Mouse (Mus musculus) hindbrain, embryonic 12.5 days (tissue): Measurements from ENCODE around the gene Gm20388. TPM values are rescaled to one million over a fixed set of nuclear protein-coding genes. Genes with fewer than 3 reads are reported as not detected.
"Not testable (repeated sequence)": the region's sequence is repeated elsewhere in the genome, so short reads cannot be mapped to it uniquely, and the experiment has no call there.

Source experiments
- ATAC-seq: fragments of 200-750 bp; cut with Nextera tagmentation; 2 replicates; pipeline ENCODE4 v1.8.0; 2017; ENCODE audit warnings: moderate TSS enrichment; ENCODE audit not compliant: low FRiP score
- H3K27ac ChIP-seq: fragments of 300-500 bp; sonication (generic); 2 replicates; pipeline ENCODE4 v1.5.1; 2016; ENCODE audit warnings: mild to moderate bottlenecking
- H3K27me3 ChIP-seq: fragments of 300-500 bp; sonication (generic); 2 replicates; pipeline ENCODE4 v1.6.1; 2016; ENCODE audit warnings: mild to moderate bottlenecking
- H3K36me3 ChIP-seq: fragments of 300-500 bp; sonication (generic); 2 replicates; pipeline ENCODE4 v1.6.1; 2016; ENCODE audit warnings: mild to moderate bottlenecking
- H3K4me1 ChIP-seq: fragments of 300-500 bp; sonication (generic); 2 replicates; pipeline ENCODE4 v1.6.1; 2016
- H3K4me2 ChIP-seq: fragments of 300-500 bp; sonication (generic); replicated peaks from 2 replicates; pipeline ENCODE4 v1.6.1; 2016; ENCODE audit warnings: mild to moderate bottlenecking
- H3K4me3 ChIP-seq: fragments of 300-500 bp; sonication (generic); 2 replicates; pipeline ENCODE4 v1.5.1; 2016; ENCODE audit warnings: mild to moderate bottlenecking
- H3K9ac ChIP-seq: fragments of 300-500 bp; sonication (generic); 2 replicates; pipeline ENCODE4 v1.6.1; 2016; ENCODE audit warnings: mild to moderate bottlenecking, moderate library complexity
- H3K9me3 ChIP-seq: fragments of 300-500 bp; sonication (generic); replicated peaks from 2 replicates; pipeline ENCODE4 v1.6.1; 2016; ENCODE audit warnings: mild to moderate bottlenecking
- WGBS: fragments of 180-500 bp; shearing (Covaris S2); methylation state at CpG from one replicate; pipeline ENCODE4 v1.1.7; 2016; 5-methylcytosine and 5-hydroxymethylcytosine counted together
- polyA plus RNA-seq: library from polyadenylated mRNA; unstranded; fragments of >200 nt; fragmentation: Nextera tagmentation; extraction: Ambion mirVana; gene quantifications from 2 replicates; pipeline ENCODE4 v1.2.1, GENCODE M21; 2016

Gm20388 gene
- polyA plus RNA-seq, 1 experiment from 2014 or later = not detected

DNA sequence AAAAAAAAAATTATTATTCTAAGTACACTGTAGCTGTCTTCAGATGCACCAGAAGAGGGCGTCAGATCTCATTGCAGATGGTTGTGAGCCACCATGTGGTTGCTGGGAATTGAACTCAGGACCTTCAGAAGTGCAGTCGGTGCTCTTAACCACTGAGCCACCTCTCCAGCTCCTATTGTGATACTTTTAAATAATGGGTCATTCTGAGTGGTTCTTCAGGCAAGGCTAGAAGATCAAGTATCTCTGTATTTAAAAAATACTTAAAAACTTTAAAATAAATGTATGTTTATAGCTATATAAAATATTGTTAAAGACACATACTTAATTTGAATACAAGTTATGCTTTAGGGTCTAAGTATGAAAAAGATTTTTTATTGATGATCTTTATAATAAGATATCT, 4115.6 kb downstream of the Gm20388 start:
- H3K9ac ChIP-seq, H3K27ac ChIP-seq, ATAC-seq, H3K9me3 ChIP-seq, H3K4me2 ChIP-seq, H3K4me3 ChIP-seq, H3K27me3 ChIP-seq: not testable (repeated sequence)
- Histone ChIP-seq H3K36me3 (peaks cover 60% of the 10 kb centered on the region), H3K4me1 (peaks cover 10% of the 10 kb centered on the region)
- WGBS = 74% methylated on average over 2 of the region's 2 CpGs

DNA sequence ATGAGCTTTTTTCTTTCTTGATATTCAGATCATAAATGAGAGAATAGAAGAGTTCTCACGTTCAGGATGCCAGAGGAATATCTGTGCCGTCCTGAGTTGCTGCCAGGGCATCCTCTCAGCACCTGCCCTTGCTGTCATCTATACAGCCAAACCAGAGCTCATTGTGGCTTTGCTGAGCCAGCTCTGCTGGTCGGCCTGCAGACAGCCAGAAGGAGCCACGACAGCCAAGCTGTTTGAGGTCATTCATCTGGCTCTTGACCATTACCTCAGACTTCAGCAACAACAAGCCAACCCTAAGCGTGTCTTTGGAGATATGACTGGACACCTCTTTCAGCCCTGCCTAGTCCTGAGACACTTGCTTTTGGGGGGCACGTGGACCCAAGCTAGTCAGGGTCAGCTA, 4117.2 kb downstream of the Gm20388 start:
- Histone ChIP-seq H3K27me3 (no peaks in the 10 kb centered on the region), H3K4me3 (no peak overlapping the region), H3K9ac (no peak overlapping the region), H3K36me3 (peaks cover 71% of the 10 kb centered on the region), H3K27ac (no peak overlapping the region), H3K4me2 (no peak overlapping the region), H3K9me3 (no peaks in the 10 kb centered on the region), H3K4me1 (no peaks in the 10 kb centered on the region)
- WGBS = 96% methylated on average over 6 of the region's 6 CpGs
- no peak for ATAC-seq

DNA sequence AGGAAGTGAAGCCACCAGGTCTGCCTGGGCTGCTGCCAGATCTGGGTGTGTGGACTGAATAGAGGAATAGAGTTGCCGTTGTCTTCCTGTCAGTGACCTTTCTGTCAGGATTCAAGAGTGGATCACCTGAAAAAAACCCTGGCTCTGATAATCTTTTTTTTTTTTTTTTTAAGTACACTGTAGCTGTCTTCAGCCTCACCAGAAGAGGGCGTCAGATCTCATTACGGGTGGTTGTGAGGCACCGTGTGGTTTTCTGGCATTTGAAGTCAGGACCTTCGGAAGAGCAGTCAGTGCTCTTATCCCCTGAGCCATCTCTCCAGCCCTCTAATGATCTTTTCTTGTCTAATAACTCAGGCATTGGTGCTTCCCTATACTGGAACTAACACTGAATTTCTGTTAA, 4122.8 kb downstream of the Gm20388 start:
- Histone ChIP-seq H3K27me3 (no peaks in the 10 kb centered on the region), H3K4me3 (no peak overlapping the region), H3K4me1 (no peaks in the 10 kb centered on the region), H3K27ac (no peak overlapping the region), H3K9ac (no peak overlapping the region), H3K9me3 (no peaks in the 10 kb centered on the region), H3K4me2 (no peak overlapping the region), H3K36me3 (peaks cover 74% of the 10 kb centered on the region)
- ATAC-seq = no peak
- 72% methylated on average over 5 of the region's 5 CpGs for WGBS

DNA sequence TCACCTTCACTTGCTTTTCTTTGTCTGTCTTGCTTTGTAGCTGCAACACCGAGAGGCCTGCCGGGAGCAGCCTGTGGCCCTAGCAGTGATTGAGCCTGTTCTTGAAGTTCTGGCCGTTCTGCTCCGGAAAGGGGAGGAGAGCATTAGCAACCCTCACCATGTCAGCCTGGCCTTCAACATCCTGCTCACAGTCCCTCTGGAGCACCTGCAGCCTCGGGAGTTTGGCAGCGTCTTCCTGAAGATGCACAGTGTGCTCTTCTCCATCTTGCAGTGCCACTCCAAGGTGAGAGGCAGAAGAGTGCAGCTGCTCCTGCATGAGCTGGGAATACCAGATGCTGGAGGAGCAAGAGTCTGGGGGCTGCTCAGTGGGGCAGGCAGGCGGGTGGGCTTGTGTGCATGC, 4127.5 kb downstream of the Gm20388 start:
- ATAC-seq = no peak
- Histone ChIP-seq H3K9ac (no peak overlapping the region), H3K4me1 (no peaks in the 10 kb centered on the region), H3K27me3 (no peaks in the 10 kb centered on the region), H3K9me3 (no peaks in the 10 kb centered on the region), H3K4me2 (no peak overlapping the region), H3K36me3 (peaks cover 67% of the 10 kb centered on the region), H3K27ac (no peak overlapping the region), H3K4me3 (no peak overlapping the region)
- 95% methylated on average over 7 of the region's 7 CpGs for WGBS

DNA sequence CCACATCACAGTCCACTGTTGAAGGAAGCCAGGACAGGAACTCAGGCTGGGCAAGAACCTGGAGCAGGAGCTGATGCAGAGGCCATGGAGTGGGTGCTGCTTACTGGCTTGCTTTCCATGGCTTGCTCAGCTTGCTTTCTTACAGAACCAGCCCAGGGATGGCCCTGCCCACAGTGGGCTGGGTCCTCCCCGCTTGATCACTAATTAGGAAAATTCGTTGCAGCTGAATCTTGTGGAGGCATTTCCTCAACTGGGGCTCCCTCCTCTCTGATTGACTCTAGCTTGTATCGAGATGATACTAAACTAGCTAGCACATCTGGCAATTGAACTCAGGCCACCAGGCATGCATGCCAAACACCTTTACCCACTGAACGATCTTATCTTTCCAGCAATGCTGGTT, 4128.7 kb downstream of the Gm20388 start:
- no peaks in the 10 kb centered on the region for H3K4me1 ChIP-seq
- H3K4me2 ChIP-seq = no peak overlapping the region
- H3K27ac ChIP-seq = no peak overlapping the region
- no peak for ATAC-seq
- H3K36me3 ChIP-seq = peaks cover 68% of the 10 kb centered on the region
- H3K9ac ChIP-seq = no peak overlapping the region
- H3K4me3 ChIP-seq = no peak overlapping the region
- 93% methylated on average over 4 of the region's 4 CpGs for whole genome bisulfite sequencing
- no peaks in the 10 kb centered on the region for H3K9me3 ChIP-seq
- H3K27me3 ChIP-seq = no peaks in the 10 kb centered on the region

DNA sequence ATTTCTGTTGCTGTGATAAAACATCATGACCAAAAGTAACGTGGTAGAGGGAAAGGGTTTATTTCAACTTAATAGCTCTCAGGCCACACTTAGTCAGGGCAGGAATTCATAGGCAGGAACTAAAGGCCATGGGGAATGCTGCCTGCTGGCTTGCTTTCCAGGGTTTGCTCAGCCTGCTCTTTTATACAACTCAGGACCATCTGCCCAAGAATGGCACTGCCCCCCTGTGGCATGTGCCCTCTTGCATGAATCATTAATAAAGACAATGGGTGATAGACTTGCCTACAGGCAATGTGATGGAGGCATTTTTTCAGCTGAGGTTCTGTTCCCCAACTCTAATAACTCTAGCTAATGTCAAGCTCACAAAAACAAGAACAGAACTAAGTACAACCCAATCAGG, 4131.6 kb downstream of the Gm20388 start:
- Histone ChIP-seq H3K36me3 (peaks cover 68% of the 10 kb centered on the region), H3K4me1 (no peaks in the 10 kb centered on the region), H3K27me3 (no peaks in the 10 kb centered on the region), H3K9me3 (no peaks in the 10 kb centered on the region), H3K4me3 (no peak overlapping the region), H3K9ac (no peak overlapping the region), H3K27ac (no peak overlapping the region), H3K4me2 (no peak overlapping the region)
- ATAC-seq = no peak
- 80% methylated on average over 1 of the region's 1 CpGs for WGBS

DNA sequence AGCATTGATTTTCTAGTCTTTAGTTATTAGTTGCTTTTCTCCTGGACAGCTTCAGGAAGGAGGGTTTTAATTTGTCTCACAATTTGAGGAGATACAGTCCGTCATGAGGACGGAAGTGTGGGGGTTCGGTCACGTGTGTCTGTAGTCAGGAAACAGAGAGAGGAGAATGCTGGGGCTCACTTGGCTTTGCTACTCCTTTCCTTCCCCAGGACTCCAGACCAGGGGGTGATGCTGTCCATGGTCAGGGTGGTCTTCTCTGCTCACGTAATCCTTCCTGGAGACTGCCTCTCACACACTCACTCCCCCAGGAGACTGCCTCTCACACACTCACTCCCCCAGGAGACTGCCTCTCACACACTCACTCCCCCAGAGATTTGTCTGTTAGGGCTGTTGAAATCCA, 4133.8 kb downstream of the Gm20388 start:
- Histone ChIP-seq H3K36me3 (peaks cover 54% of the 10 kb centered on the region), H3K9ac (no peak overlapping the region), H3K9me3 (no peaks in the 10 kb centered on the region), H3K4me1 (no peaks in the 10 kb centered on the region), H3K4me3 (no peak overlapping the region), H3K4me2 (no peak overlapping the region), H3K27me3 (no peaks in the 10 kb centered on the region), H3K27ac (no peak overlapping the region)
- 91% methylated on average over 5 of the region's 5 CpGs for WGBS
- ATAC-seq = no peak

DNA sequence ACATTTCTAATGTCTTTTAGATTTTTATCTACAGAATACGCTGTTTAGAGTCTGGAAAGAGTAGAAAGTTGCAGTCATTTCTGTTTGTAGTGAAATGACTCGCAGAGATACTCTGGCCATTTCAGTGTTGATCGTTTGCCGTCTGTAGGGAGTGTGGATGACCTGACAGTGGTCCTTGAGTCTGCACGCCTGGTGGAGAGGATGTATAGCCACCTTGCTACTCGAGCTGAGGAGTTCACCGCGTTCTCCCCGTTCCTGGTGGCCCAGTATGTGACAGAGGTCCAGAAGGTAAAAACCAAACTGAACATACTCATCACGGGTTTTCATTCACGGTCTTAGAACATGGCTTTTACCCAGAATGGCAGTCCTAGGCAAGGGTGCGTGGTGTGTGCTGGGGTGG, 4134.3 kb downstream of the Gm20388 start:
- no peak for ATAC-seq
- H3K36me3 ChIP-seq = peaks cover 53% of the 10 kb centered on the region
- WGBS = 95% methylated on average over 12 of the region's 12 CpGs

DNA sequence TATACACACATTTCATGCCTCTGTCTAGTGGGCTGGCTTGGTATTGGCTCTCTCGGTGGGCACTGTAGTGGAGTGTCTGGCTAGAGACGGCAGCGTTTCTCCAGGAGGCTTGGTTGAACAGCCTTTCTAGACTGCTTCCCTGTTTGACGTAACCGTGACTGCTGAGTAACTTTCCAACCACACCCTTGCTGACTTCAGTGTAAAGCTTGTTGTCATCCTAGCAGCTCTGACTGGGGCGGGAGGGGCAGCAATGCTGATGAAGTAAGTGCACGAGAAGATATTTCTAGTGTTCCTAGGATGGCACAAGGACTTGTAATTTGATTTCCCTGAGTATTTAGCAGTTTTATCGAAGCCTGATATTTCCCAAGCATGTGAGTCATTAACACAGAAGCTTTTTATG, 4135.2 kb downstream of the Gm20388 start:
- Histone ChIP-seq H3K36me3 (peaks cover 51% of the 10 kb centered on the region), H3K27me3 (no peaks in the 10 kb centered on the region), H3K4me1 (no peaks in the 10 kb centered on the region), H3K9ac (no peak overlapping the region), H3K27ac (no peak overlapping the region), H3K4me3 (no peak overlapping the region), H3K9me3 (no peaks in the 10 kb centered on the region), H3K4me2 (no peak overlapping the region)
- no peak for ATAC-seq
- 92% methylated on average over 8 of the region's 8 CpGs for WGBS

More for the DNA sequence above, 4134.3 kb downstream of the Gm20388 start:
- Histone ChIP-seq H3K27ac (no peak overlapping the region), H3K4me3 (no peak overlapping the region), H3K9me3 (no peaks in the 10 kb centered on the region), H3K4me2 (no peak overlapping the region), H3K9ac (no peak overlapping the region), H3K27me3 (no peaks in the 10 kb centered on the region), H3K4me1 (no peaks in the 10 kb centered on the region)

DNA sequence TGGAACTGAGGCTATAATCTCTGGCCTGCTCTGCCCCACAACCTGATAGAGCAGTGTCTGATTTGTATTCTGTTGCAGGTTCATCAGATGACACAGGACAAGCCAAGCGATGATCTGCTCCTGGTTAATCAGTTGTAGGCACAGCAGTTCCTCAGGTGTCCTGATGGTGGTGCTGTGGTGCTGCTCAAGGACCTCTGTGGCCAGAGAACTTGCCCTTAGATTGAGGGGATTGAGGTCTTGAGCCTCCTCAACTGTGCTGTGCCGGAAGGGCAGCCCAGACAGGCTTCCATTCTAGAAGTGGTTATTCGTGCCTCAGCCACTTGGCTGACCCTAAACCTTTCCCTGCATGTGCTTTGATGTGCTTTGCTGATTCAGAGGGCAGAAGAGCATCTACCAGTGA, 4141.5 kb downstream of the Gm20388 start:
- Histone ChIP-seq H3K27ac (no peak overlapping the region), H3K27me3 (no peaks in the 10 kb centered on the region), H3K4me2 (no peak overlapping the region), H3K4me1 (no peaks in the 10 kb centered on the region), H3K36me3 (peaks cover 17% of the 10 kb centered on the region), H3K9me3 (no peaks in the 10 kb centered on the region), H3K4me3 (no peak overlapping the region), H3K9ac (no peak overlapping the region)
- ATAC-seq = peak; percentile 52; the same call in 1 of the 2 replicates
- WGBS = 23% methylated on average over 3 of the region's 3 CpGs

DNA sequence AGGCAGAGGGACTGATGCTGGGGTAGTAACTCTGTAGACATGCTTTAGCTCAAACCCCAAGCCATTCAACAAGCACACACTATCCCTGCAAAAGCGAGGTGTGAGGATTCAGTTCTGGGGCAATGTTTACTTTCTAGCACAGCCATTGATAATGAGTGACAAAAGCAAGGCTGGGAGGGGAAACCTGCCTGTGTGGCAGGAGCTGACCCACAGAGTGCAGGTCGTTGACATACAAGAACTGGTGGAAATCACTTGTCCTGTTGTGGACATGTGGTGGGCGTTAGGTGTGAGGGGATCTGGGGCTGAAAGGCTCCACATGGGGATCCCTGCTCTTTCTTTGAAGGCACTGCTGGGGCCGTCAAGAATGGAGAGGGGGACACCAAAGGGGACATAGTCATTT, 4141.9 kb downstream of the Gm20388 start:
- Histone ChIP-seq H3K27me3 (no peaks in the 10 kb centered on the region), H3K27ac (no peak overlapping the region), H3K4me2 (no peak overlapping the region), H3K9ac (no peak overlapping the region), H3K4me3 (no peak overlapping the region), H3K36me3 (peaks cover 12% of the 10 kb centered on the region), H3K9me3 (no peaks in the 10 kb centered on the region), H3K4me1 (no peaks in the 10 kb centered on the region)
- 57% methylated on average over 4 of the region's 4 CpGs for WGBS
- no peak for ATAC-seq

DNA sequence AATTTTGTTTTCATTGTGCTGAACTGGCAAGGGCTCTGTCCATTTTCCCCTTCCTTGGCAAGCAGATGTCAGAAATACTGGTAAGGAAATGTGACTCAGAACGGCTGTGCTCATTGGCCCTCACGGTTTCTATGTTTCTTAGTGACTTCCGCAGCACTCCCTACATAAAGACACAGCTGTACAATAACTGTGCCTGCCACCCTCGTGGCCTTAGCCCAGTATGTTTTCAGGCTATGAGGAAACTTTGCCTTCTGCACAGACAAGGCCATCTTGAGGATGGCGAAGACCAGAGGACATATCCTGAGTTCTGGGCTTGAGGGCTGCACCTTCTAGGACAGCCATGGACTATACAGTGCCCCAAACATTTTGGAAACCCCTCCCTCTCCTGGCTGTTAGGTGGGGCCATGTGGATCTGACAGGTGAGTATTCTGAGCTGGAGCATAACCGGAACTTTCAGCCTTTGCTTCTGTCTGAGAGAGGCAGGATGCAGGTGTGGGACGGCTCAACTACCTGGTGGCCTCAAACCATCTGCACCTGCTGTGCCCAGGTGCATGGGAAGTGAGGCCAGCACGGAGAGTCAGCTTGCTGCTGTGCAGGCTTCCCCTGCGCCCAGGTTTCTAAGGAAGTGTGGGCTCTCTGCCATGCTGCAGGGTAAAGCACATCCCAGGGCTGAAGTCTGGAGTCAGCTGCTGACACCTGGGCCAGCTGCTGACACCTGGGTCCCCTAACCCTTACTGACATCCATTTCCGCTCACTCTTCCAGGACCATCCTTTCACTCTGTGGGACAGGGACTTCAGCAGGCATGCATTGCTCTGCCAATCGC, 4146.4 kb downstream of the Gm20388 start:
- Histone ChIP-seq H3K4me2 (no peak overlapping the region), H3K4me3 (no peak overlapping the region), H3K9ac (no peak overlapping the region), H3K27me3 (no peaks in the 10 kb centered on the region), H3K9me3 (no peaks in the 10 kb centered on the region), H3K4me1 (no peaks in the 10 kb centered on the region), H3K36me3 (no peaks in the 10 kb centered on the region), H3K27ac (no peak overlapping the region)
- no peak for ATAC-seq
- WGBS = 81% methylated on average over 11 of the region's 11 CpGs

DNA sequence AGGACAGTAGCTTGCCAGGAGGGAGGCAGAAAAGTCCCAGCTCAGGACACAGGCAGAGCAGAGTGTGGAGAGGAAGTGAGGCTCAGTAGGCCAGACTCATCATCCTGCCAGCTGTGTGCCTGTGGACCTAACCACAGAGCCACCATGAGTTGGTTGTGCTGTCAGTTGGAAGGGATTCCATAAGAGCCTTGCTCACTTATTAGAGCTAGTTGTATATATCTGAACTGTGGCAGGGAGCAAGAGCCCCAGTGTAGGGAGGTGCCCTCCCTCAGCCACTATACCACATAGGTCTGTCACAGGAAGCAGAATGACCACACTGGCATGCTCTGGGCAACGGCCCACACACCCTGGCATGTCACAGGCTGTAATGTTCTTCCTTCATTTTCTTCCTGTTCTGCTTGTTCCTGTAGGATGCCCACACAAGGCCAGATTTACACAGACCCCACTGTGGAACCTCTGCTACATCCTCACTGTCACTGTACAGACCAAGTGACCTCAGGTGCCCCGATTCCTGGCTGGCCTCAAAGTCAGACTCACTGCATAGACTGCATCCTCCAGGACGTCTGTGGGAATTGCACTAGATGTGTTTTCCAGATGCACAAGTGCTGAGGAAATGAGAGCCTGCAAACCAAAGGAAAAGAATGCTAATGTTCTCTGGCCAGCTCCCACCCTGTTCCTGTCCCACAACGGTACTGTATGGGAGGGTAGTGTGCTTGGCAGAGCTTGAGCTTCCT, 4155.9 kb downstream of the Gm20388 start:
- Histone ChIP-seq H3K27ac (no peak overlapping the region), H3K9me3 (no peaks in the 10 kb centered on the region), H3K4me2 (no peak overlapping the region), H3K27me3 (no peaks in the 10 kb centered on the region), H3K9ac (no peak overlapping the region), H3K4me3 (no peak overlapping the region), H3K36me3 (no peaks in the 10 kb centered on the region), H3K4me1 (peaks cover 15% of the 10 kb centered on the region)
- WGBS = 68% methylated on average over 4 of the region's 4 CpGs
- no peak for ATAC-seq
